Mouse (Mus musculus): Measurements from ENCODE around the gene Med13l. TPM values are rescaled to one million over a fixed set of nuclear protein-coding genes. Genes with fewer than 3 reads are reported as not detected.

Gene Med13l
- polyA plus RNA-seq, 1 experiment from 2014 or later, result 15.3 TPM

DNA sequence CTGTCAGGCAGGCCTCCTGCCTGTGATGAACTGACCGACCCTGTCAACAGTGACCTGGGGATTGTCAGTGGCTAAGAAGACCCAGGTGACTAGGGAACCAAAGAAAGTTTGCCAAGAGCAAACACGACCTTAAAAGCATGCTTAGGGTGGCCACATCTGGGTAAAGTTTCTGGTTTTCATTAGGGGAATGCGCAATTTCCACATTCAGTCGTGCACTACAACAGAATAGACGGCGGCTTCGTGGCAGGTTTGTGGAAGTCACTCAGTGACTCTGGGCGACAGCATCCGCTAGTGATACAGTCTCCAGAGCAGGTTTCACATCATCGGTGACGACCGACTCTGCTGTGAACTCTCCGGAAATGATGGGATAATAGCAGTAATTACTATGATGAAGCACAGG is 34.0 kb upstream of the Med13l start:
- 86% methylated on average over 13 of the region's 13 CpGs for WGBS
- no peak overlapping the region for H3K4me3 ChIP-seq
- no peak overlapping the region for H3K27ac ChIP-seq
- H3K27me3 ChIP-seq, result peaks cover 18% of the 10 kb centered on the region; the same call in 1 of the 2 replicates
- H3K9me3 ChIP-seq, result no peaks in the 10 kb centered on the region
- no peak overlapping the region for H3K4me2 ChIP-seq
- ATAC-seq (ENCODE audit: low FRiP score), result no peak
- peaks cover 7% of the 10 kb centered on the region for H3K4me1 ChIP-seq (replicated peaks)
- no peak overlapping the region for H3K9ac ChIP-seq
- H3K36me3 ChIP-seq, result no peaks in the 10 kb centered on the region

GRCm38 (mm10) chr5:118529241-118529640 is 31.2 kb upstream of the Med13l start:
- Histone ChIP-seq H3K4me3 (no peak overlapping the region), H3K4me1 (replicated peaks) (peaks cover 16% of the 10 kb centered on the region), H3K27me3 (peaks cover 26% of the 10 kb centered on the region), H3K36me3 (no peaks in the 10 kb centered on the region), H3K4me2 (no peak overlapping the region), H3K9ac (0 out of 2 replicates have a peak overlapping the region, but pooled peaks have one; percentile 26), H3K27ac (no peak overlapping the region), H3K9me3 (no peaks in the 10 kb centered on the region)
- ATAC-seq (ENCODE audit: low FRiP score), result no peak
- WGBS, result 8% methylated on average over 7 of the region's 7 CpGs

DNA sequence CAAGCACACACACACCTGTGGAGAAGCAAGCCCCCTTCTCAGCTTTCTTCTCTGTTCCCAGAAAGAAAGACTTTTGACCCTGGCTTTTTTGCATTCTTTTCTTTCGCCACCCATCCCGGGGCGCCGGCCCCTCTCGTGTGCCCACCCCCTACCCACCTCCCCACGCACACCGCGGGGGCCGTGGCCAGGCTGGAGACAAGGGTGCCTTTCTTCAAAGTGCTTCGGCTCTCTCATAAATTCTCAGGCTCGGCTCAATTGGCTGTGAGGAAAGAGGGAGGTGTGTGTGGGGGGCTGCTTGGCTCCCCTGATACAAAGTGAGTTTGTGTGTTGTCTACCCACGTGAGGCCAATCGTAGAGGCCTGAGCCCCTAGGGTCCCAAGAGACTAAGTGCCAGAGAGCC is 28.4 kb upstream of the Med13l start:
- H3K36me3 ChIP-seq, result no peaks in the 10 kb centered on the region
- peaks cover 16% of the 10 kb centered on the region for H3K4me1 ChIP-seq (replicated peaks)
- H3K27me3 ChIP-seq, result peaks cover 19% of the 10 kb centered on the region
- no peak overlapping the region for H3K4me3 ChIP-seq
- 11% methylated on average over 13 of the region's 13 CpGs for WGBS
- H3K9ac ChIP-seq, result no peak overlapping the region
- no peak for ATAC-seq (ENCODE audit: low FRiP score)
- H3K9me3 ChIP-seq, result no peaks in the 10 kb centered on the region
- H3K27ac ChIP-seq, result no peak overlapping the region
- H3K4me2 ChIP-seq, result no peak overlapping the region

- Histone ChIP-seq H3K9me3 (no peaks in the 10 kb centered on the region), H3K9ac (no peak overlapping the region), H3K4me1 (replicated peaks) (peaks cover 16% of the 10 kb centered on the region), H3K4me2 (no peak overlapping the region), H3K4me3 (no peak overlapping the region), H3K27ac (no peak overlapping the region), H3K36me3 (no peaks in the 10 kb centered on the region), H3K27me3 (peaks cover 19% of the 10 kb centered on the region)
- no peak for ATAC-seq (ENCODE audit: low FRiP score)
- WGBS, result 54% methylated on average over 15 of the region's 15 CpGs
Observed at GRCm38 (mm10) chr5:118532659-118533058, 27.8 kb upstream of the Med13l start.

DNA sequence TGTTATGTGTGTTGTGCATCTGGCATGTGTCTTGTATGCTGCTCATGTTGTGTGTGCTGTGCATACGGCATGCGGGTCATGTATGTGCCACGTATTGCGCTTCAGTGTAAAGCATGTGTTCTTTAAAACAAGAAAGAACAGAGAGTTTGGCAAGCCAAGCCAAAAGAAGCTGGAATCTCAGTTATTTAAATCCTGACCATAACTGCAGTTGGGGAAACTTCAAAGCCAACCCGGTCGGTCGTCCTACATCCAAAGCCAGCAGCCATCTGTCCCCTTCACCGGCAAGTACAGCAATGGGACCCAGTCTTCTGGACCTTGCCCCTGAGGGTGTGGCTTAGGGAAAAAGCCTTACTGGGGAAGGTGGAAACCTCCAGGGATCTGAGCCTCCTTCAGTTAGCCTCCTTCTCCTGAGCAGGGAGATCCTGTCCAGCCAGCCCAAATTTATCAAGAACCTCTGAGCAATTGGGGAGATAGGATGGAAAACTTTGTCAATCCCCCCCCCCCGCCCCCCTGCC is 26.0 kb upstream of the Med13l start:
- Histone ChIP-seq H3K27ac (no peak overlapping the region), H3K4me2 (no peak overlapping the region), H3K4me1 (replicated peaks) (peaks cover 8% of the 10 kb centered on the region), H3K9ac (no peak overlapping the region), H3K27me3 (peaks cover 19% of the 10 kb centered on the region; the same call in 1 of the 2 replicates), H3K4me3 (no peak overlapping the region), H3K9me3 (no peaks in the 10 kb centered on the region), H3K36me3 (no peaks in the 10 kb centered on the region)
- 77% methylated on average over 9 of the region's 9 CpGs for WGBS
- no peak for ATAC-seq (ENCODE audit: low FRiP score)

DNA sequence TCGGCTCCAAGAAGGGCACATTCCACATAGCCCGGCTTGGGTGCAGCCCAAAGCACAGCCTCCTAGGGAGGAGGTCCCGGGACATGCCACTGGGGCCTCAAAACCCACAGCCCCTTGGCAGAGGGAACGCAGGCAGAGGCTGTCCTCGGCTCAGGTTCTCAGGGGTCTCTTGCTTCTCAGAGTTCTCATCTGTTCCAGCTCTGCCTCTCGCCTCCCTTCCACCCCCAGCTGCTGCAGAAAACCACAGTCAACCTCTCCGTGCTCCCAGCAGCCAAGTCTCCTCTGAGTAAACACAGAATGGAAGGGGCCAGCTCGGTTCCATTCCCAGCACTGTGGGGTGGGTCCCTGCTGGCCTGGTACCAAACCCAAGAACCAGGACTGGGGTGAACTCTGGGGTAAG is 25.3 kb upstream of the Med13l start:
- 55% methylated on average over 8 of the region's 8 CpGs for WGBS
- H3K27me3 ChIP-seq, result peaks cover 19% of the 10 kb centered on the region; the same call in 1 of the 2 replicates
- peaks cover 8% of the 10 kb centered on the region for H3K4me1 ChIP-seq (replicated peaks)
- H3K36me3 ChIP-seq, result no peaks in the 10 kb centered on the region
- no peak for ATAC-seq (ENCODE audit: low FRiP score)
- H3K9ac ChIP-seq, result no peak overlapping the region
- no peak overlapping the region for H3K27ac ChIP-seq
- no peak overlapping the region for H3K4me2 ChIP-seq
- no peaks in the 10 kb centered on the region for H3K9me3 ChIP-seq
- H3K4me3 ChIP-seq, result no peak overlapping the region

DNA sequence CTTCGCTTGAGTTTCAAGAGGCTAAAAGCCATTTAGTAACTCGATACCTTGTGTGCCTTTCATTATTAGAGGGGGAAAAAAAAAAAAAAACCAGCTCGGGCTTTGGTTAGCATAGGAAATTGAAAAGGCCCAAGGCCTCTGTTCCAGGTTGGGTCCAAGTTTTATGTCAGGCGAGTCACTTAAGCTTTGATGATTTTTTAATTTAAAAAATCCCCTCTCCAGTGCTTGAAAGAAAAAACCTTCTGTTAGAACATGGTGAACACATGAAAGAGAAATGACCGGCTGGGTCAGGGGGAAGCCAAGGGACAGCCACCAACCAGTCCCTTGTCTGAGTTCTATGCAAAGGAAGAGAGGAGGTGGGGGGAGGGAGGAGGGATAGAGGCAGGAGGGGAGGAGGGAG is 22.0 kb upstream of the Med13l start:
- 36% methylated on average over 5 of the region's 5 CpGs for WGBS
- Histone ChIP-seq H3K27ac (no peak overlapping the region), H3K36me3 (no peaks in the 10 kb centered on the region), H3K4me3 (no peak overlapping the region), H3K4me1 (replicated peaks) (no peaks in the 10 kb centered on the region), H3K27me3 (peaks cover 5% of the 10 kb centered on the region; the same call in 1 of the 2 replicates), H3K9me3 (no peaks in the 10 kb centered on the region), H3K4me2 (no peak overlapping the region), H3K9ac (no peak overlapping the region)
- ATAC-seq (ENCODE audit: low FRiP score), result no peak

GRCm38 (mm10) chr5:118543816-118544215 is 16.7 kb upstream of the Med13l start:
- Histone ChIP-seq H3K4me3 (no peak overlapping the region), H3K4me2 (no peak overlapping the region), H3K27me3 (0 out of 2 replicates have a peak, but pooled peaks cover 4% of the 10 kb centered on the region), H3K36me3 (no peaks in the 10 kb centered on the region), H3K27ac (no peak overlapping the region), H3K4me1 (replicated peaks) (no peaks in the 10 kb centered on the region), H3K9me3 (no peaks in the 10 kb centered on the region), H3K9ac (no peak overlapping the region)
- no peak for ATAC-seq (ENCODE audit: low FRiP score)
- whole genome bisulfite sequencing, result 98% methylated on average over 2 of the region's 2 CpGs

DNA sequence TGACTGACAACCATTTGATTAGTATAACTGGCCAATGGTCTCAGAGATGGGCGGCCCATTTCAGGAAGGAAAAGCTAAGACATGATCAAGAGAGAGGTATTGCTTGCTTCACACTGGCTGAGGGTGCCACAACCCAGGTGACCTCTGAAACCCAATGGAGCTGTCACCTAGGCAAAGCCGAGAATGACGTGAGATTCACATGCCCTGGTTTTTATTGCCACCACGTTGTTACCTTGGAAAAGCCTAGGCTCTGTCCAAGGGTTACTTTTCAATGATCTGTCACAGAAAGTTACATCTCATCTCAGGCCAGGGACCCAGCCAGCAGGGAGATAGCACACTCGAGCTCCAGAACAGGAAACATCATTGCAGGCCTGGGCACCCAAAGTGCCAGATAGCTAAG is 10.0 kb upstream of the Med13l start:
- ATAC-seq (ENCODE audit: low FRiP score), result no peak
- 79% methylated on average over 5 of the region's 5 CpGs for WGBS
- Histone ChIP-seq H3K36me3 (no peaks in the 10 kb centered on the region), H3K27me3 (no peaks in the 10 kb centered on the region), H3K4me2 (no peak overlapping the region), H3K4me3 (no peak overlapping the region), H3K4me1 (replicated peaks) (no peaks in the 10 kb centered on the region), H3K27ac (no peak overlapping the region), H3K9ac (no peak overlapping the region), H3K9me3 (no peaks in the 10 kb centered on the region)

- Histone ChIP-seq H3K27ac (no peak overlapping the region), H3K4me3 (no peak overlapping the region), H3K36me3 (no peaks in the 10 kb centered on the region), H3K4me1 (replicated peaks) (no peaks in the 10 kb centered on the region; the same call in 1 of the 2 replicates), H3K4me2 (no peak overlapping the region), H3K9me3 (no peaks in the 10 kb centered on the region), H3K9ac (no peak overlapping the region), H3K27me3 (0 out of 2 replicates have a peak, but pooled peaks cover 8% of the 10 kb centered on the region)
- ATAC-seq (ENCODE audit: low FRiP score), result no peak
Observed at GRCm38 (mm10) chr5:118553290-118553689, 7.2 kb upstream of the Med13l start.

- Histone ChIP-seq H3K36me3 (no peaks in the 10 kb centered on the region), H3K4me2 (no peak overlapping the region), H3K27ac (no peak overlapping the region), H3K4me3 (no peak overlapping the region), H3K9me3 (no peaks in the 10 kb centered on the region), H3K4me1 (replicated peaks) (peaks cover 10% of the 10 kb centered on the region), H3K27me3 (0 out of 2 replicates have a peak, but pooled peaks cover 8% of the 10 kb centered on the region), H3K9ac (no peak overlapping the region)
- 99% methylated on average over 4 of the region's 4 CpGs for WGBS
- ATAC-seq (ENCODE audit: low FRiP score), result no peak
Observed at GRCm38 (mm10) chr5:118555305-118555704, 5.2 kb upstream of the Med13l start.

DNA sequence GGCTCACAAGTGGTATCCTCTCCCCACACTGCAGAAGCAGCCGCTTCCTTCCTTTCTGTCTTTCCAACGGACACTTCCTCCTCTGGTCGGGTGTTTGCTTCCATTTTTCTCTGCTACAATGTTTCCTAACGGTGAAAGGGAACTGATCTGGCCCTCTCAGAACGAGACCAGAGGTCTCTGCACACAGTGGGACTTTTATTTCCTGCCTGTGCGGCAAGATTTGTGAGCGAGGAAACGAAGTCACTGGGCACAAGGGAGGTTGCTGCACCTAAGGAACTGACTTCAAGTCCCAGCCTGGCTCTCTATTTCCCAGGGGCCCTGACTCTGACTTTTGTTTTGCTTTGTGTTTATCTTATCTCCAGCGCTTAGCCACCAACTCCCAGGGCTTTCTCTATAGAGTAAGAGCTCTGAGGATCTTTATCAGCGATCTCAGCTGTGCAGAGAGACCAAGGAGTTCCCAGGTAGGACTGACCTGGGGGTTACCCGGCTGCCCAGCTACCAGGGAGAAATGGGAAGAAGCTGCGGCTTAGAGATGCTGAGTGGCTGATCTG is 4.0 kb upstream of the Med13l start:
- Histone ChIP-seq H3K4me2 (no peak overlapping the region), H3K36me3 (no peaks in the 10 kb centered on the region), H3K4me3 (no peak overlapping the region), H3K27me3 (0 out of 2 replicates have a peak, but pooled peaks cover 8% of the 10 kb centered on the region), H3K9ac (no peak overlapping the region), H3K9me3 (no peaks in the 10 kb centered on the region), H3K4me1 (replicated peaks) (peaks cover 10% of the 10 kb centered on the region), H3K27ac (no peak overlapping the region)
- ATAC-seq (ENCODE audit: low FRiP score), result no peak
- 41% methylated on average over 12 of the region's 12 CpGs for WGBS

- peak overlapping the region; percentile 99 for H3K27ac ChIP-seq
Observed at GRCm38 (mm10) chr5:118558841-118559240, 1.6 kb upstream of the Med13l start.

More at GRCm38 (mm10) chr5:118558841-118559240, 1.6 kb upstream of the Med13l start:
- ATAC-seq (ENCODE audit: low FRiP score), result no peak
- no peak overlapping the region for H3K4me2 ChIP-seq
- H3K4me1 ChIP-seq (replicated peaks), result peaks cover 30% of the 10 kb centered on the region
- H3K4me3 ChIP-seq, result peak overlapping the region; percentile 81
- no peaks in the 10 kb centered on the region for H3K9me3 ChIP-seq
- no peak overlapping the region for H3K9ac ChIP-seq
- H3K27me3 ChIP-seq, result 0 out of 2 replicates have a peak, but pooled peaks cover 8% of the 10 kb centered on the region
- H3K36me3 ChIP-seq, result no peaks in the 10 kb centered on the region
- WGBS, result 83% methylated on average over 6 of the region's 6 CpGs

Data from hindbrain, embryonic 13.5 days (tissue).